ENCODE assay signal across 9 mouse cellular contexts in the genomic region with DNA sequence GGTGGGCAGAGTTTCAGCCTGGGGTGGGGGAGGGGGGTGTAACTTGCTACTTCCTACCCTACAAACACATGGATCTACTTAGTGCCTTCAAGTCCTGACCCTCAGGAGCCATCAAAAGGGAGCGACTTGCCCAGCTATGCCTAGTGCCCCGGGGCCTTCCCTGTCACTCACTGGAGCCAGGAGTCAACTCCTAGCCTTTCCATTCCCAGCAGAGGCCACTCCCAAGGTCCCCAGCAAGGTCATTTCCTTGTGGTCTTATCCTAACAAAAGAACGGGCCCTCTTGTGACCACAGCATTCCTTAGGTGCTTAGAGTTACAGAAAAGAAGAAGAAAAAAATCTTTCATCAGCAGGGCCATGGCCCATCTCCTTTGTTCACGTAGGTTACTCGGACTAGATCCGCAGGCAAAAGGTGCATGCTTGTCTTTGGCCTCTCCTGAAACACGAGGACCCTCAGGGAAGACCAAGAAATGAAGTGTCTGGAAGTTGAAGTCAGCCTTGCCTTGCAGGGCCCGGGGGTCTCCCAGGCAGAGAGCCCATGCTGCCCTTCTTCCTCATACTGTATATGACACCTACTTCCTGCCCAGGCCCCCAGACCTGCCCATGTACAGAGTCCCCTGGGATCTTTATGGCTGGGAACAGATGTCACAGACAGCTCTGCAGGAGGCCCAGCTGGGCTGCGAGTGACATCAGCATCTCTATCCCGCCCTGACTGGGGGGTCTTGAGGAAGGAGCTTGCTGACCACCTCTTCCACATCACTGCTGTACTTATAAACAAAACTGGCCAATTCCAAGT. TPM values are rescaled to one million over a fixed set of nuclear protein-coding genes. Genes with fewer than 3 reads are reported as not detected.
DNase-seq lines count a peak whose midpoint lies in the region; ATAC-seq and TF ChIP-seq lines count a peak whose summit lies in the region.
"Had no signal": no experiment of that assay in that cellular context is flagged by ENCODE, and none has a peak within 500 bp of the region (broad histone marks: within the 10 kb centered on the region; RNA-seq: fewer than 3 reads in every experiment).

No protein-coding gene starts in this region.

- 47% methylated on average over 10 of the region's 10 CpGs for WGBS in kidney, postnatal 0 days
- WGBS in hindbrain, embryonic 12.5 days = 48% methylated on average over 10 of the region's 10 CpGs

- H3K4me2 ChIP-seq in kidney, postnatal 0 days (ENCODE audit: low read length) = no peak overlapping the region
- no peak overlapping the region for H3K4me2 ChIP-seq in hindbrain, embryonic 12.5 days (replicated peaks)

- no peak overlapping the region for H3K9ac ChIP-seq in kidney, postnatal 0 days (ENCODE audit: low read depth, low read length)
- H3K9ac ChIP-seq in hindbrain, embryonic 12.5 days = no peak overlapping the region

- peak; percentile 51 for ATAC-seq in kidney, postnatal 0 days (replicated peaks; ENCODE audit: low FRiP score, low read depth)
- no peak for ATAC-seq in hindbrain, embryonic 12.5 days (ENCODE audit: low FRiP score)

- peak; percentile 36 for DNase-seq in adrenal gland, adult 8-10 months
- no peak for DNase-seq in adrenal gland, postnatal 4 days (ENCODE audit: low spot score in 2 of 2)
- peak; percentile 37 for DNase-seq in ovary, adult 18-20 months (ENCODE audit: low spot score)
- no peak for DNase-seq in ovary, postnatal 36 days (ENCODE audit: low spot score)
- peak; percentile 70 for DNase-seq in kidney, postnatal 0 days (ENCODE audit: low spot score)
- DNase-seq in cerebellum, postnatal 25 days = no peak
- DNase-seq in retina, embryonic 14.5 days (ENCODE audit: low spot score) = no peak

- H3K4me1 ChIP-seq in kidney, postnatal 0 days (replicated peaks; ENCODE audit: insufficient read depth, low read length) = no peaks in the 10 kb centered on the region
- peaks cover 8% of the 10 kb centered on the region for H3K4me1 ChIP-seq in hindbrain, embryonic 12.5 days

- no peak overlapping the region for H3K27ac ChIP-seq in kidney, postnatal 0 days
- H3K27ac ChIP-seq in hindbrain, embryonic 12.5 days = no peak overlapping the region

- no peak overlapping the region for H3K4me3 ChIP-seq in kidney, postnatal 0 days (replicated peaks; ENCODE audit: low read depth, low read length)
- no peak overlapping the region for H3K4me3 ChIP-seq in hindbrain, embryonic 12.5 days
- H3K4me3 ChIP-seq: erythroblast, embryonic 14.5 days had no signal

- no peak for TF ChIP-seq CTCF in kidney, postnatal 0 days (IDR thresholded peaks at IDR 0.05; ENCODE audit: low read depth)

- no peaks in the 10 kb centered on the region for H3K36me3 ChIP-seq in kidney, postnatal 0 days (ENCODE audit: insufficient read depth, low read length)
- H3K36me3 ChIP-seq in hindbrain, embryonic 12.5 days = no peaks in the 10 kb centered on the region

- H3K9me3 ChIP-seq in kidney, postnatal 0 days (replicated peaks; ENCODE audit: low read length) = no peaks in the 10 kb centered on the region
- H3K9me3 ChIP-seq in hindbrain, embryonic 12.5 days (replicated peaks) = no peaks in the 10 kb centered on the region

- H3K27me3 ChIP-seq in kidney, postnatal 0 days (ENCODE audit: insufficient read depth, low read length) = no peaks in the 10 kb centered on the region
- H3K27me3 ChIP-seq in hindbrain, embryonic 12.5 days = no peaks in the 10 kb centered on the region

RNA-seq across cellular contexts. Expression of a gene that starts 47.3 kb away (rescaled TPM):
- 100 to 1,000 TPM in 1 of 4 experiments, 10 to 100 TPM in 2, 1 to 10 TPM in 1; 8.6 to 127 (median 15.7) TPM for total RNA-seq in adrenal gland, adult 8-10 months (2022)
- total RNA-seq in adrenal gland, postnatal 4 days (2021) = 10 to 100 TPM; 27.1 to 28.0 TPM
- polyA plus RNA-seq in kidney, postnatal 0 days (2015; fragmentation: Nextera tagmentation; extraction: Ambion mirVana) = 15.4 and 17.2 TPM in 2 replicates
- 16.5 and 18.9 TPM in 2 replicates for polyA plus RNA-seq in hindbrain, embryonic 12.5 days (2016; fragmentation: Nextera tagmentation; extraction: Ambion mirVana)

Comparison
In these comparisons a context has a peak if more than half of its experiments do, and no peak if none do; other contexts are left out.
1. DNase-seq: peak in adrenal gland, adult 8-10 months (single experiment), ovary, adult 18-20 months (single experiment) and kidney, postnatal 0 days (single experiment); none in adrenal gland, postnatal 4 days (0 of 2), ovary, postnatal 36 days (single experiment), cerebellum, postnatal 25 days (0 of 2) and retina, embryonic 14.5 days (single experiment).